Comparison of ENCODE assay signal across 8 mouse cellular contexts in genomic region chr16:44745866-44746562, GRCm38 (mm10). TPM values are rescaled to one million over a fixed set of nuclear protein-coding genes. Genes with fewer than 3 reads are reported as not detected.
A peak's percentile ranks its signal among the peaks of the same experiment; 100 is the strongest.
DNase-seq lines count a peak whose midpoint lies in the region; ATAC-seq lines count a peak whose summit lies in the region.

Gtpbp8 (minus strand) TSS chr16:44746363.

- H3K36me3 ChIP-seq in megakaryocyte, embryonic 14.5 days (replicated peaks; ENCODE audit: low read length) = peaks cover 23% of the 10 kb centered on the region

- no peaks in the 10 kb centered on the region for H3K9me3 ChIP-seq in megakaryocyte, embryonic 14.5 days

- ATAC-seq in common myeloid progenitor, adult 5-6 weeks (replicated peaks; ENCODE audit: low read depth, poor library complexity, severe bottlenecking) = peak; percentile 89

- DNase-seq in ZHBTc4 (ENCODE audit: low read depth, low spot score) = peak; percentile 91
- peak; percentile 56 to 69 for DNase-seq in gastrocnemius, adult 8-10 months (ENCODE audit: low spot score in 2 of 2)
- peak; percentile 82 for DNase-seq in hindlimb bud, embryonic 11.5 days (ENCODE audit: extremely low spot score, low read depth, low spot score)
- peak; percentile 82 to 84 for DNase-seq in left cerebral cortex, adult 8-10 months (ENCODE audit: low spot score in 2 of 2)
- DNase-seq in right cerebral cortex, postnatal 10 days (ENCODE audit: low spot score in 2 of 2) = peak; percentile 90 to 92
- DNase-seq in urinary bladder, postnatal 25 days (ENCODE audit: low spot score) = peak; percentile 70

- H3K27me3 ChIP-seq in megakaryocyte, embryonic 14.5 days (replicated peaks) = no peaks in the 10 kb centered on the region

- H3K4me3 ChIP-seq in megakaryocyte, embryonic 14.5 days (replicated peaks) = peak within 1 kb of the TSS; percentile 99

- peaks cover 20% of the 10 kb centered on the region for H3K4me1 ChIP-seq in megakaryocyte, embryonic 14.5 days

RNA-seq across cellular contexts. Expression of gene Gtpbp8, which starts in this region (rescaled TPM):
- 9.7 and 18.3 TPM in 2 replicates for total RNA-seq in common myeloid progenitor, adult 5-6 weeks (2017)
- total RNA-seq in gastrocnemius, adult 8-10 months (2022) = 1 to 10 TPM; 4.7 to 9.5 (median 6.7) TPM
- total RNA-seq in left cerebral cortex, adult 8-10 months (2022) = 10 to 100 TPM; 21.0 to 26.3 (median 23.4) TPM
- polyA plus RNA-seq in megakaryocyte, embryonic 14.5 days (2012; ENCODE audit: insufficient read depth, low replicate concordance) = 12.5 and 22.7 TPM in 2 replicates

Comparison
In these comparisons a context has a peak if more than half of its experiments do, and no peak if none do; other contexts are left out.
1. Peak in every context shown above with its lines: DNase-seq, ATAC-seq and H3K4me3 ChIP-seq.